Mouse (Mus musculus) embryonic facial prominence, embryonic 14.5 days (tissue): ENCODE results near the gene Chd6. TPM values are rescaled to one million over a fixed set of nuclear protein-coding genes. Genes with fewer than 3 reads are reported as not detected.

Experiments used
- ATAC-seq: fragments of 200-750 bp; cut with Nextera tagmentation; 2 replicates; pipeline ENCODE4 v1.8.0; 2017; ENCODE audit warnings: low read depth, moderate number of reproducible peaks, moderate TSS enrichment
- DNase-seq: peaks from one replicate; pipeline ENCODE4 v3.0.0-alpha.2; 2015; ENCODE audit warnings: low spot score
- H3K27ac ChIP-seq: fragments of 300-500 bp; sonication (generic); replicated peaks from 2 replicates; pipeline ENCODE4 v1.5.1; 2014; ENCODE audit warnings: low read depth, mild to moderate bottlenecking, low read length, moderate library complexity
- H3K27me3 ChIP-seq: fragments of 300-500 bp; sonication (generic); replicated peaks from 2 replicates; pipeline ENCODE4 v1.6.1; 2014; ENCODE audit warnings: low read length; ENCODE audit not compliant: control insufficient read depth, insufficient read depth
- H3K36me3 ChIP-seq: fragments of 300-500 bp; sonication (generic); 2 replicates; pipeline ENCODE4 v1.6.1; 2014; ENCODE audit warnings: low read length, mixed read lengths; ENCODE audit not compliant: control insufficient read depth, insufficient read depth
- H3K4me1 ChIP-seq: fragments of 300-500 bp; sonication (generic); 2 replicates; pipeline ENCODE4 v1.6.1; 2014; ENCODE audit warnings: antibody characterized with exemption, low read length; ENCODE audit not compliant: control insufficient read depth, insufficient read depth
- H3K4me2 ChIP-seq: fragments of 300-500 bp; sonication (generic); 2 replicates; pipeline ENCODE4 v1.6.1; 2014; ENCODE audit warnings: low read depth, mild to moderate bottlenecking, low read length, moderate library complexity, mixed read lengths
- H3K4me3 ChIP-seq: fragments of 300-500 bp; sonication (generic); 2 replicates; pipeline ENCODE4 v1.5.1; 2014; ENCODE audit warnings: low read depth, mild to moderate bottlenecking, low read length
- H3K9ac ChIP-seq: fragments of 300-500 bp; sonication (generic); 2 replicates; pipeline ENCODE4 v1.6.1; 2014; ENCODE audit warnings: low read depth, mild to moderate bottlenecking, low read length, moderate library complexity, mixed read lengths
- H3K9me3 ChIP-seq: fragments of 300-500 bp; sonication (generic); 2 replicates; pipeline ENCODE4 v1.6.1; 2016; ENCODE audit warnings: low read length; ENCODE audit not compliant: control insufficient read depth
- WGBS: fragments of 180-500 bp; shearing (Covaris S2); extraction: QIAGEN DNeasy Blood & Tissue Kit; methylation state at CpG from one replicate; pipeline ENCODE4 v1.1.7; 2014; 5-methylcytosine and 5-hydroxymethylcytosine counted together
- polyA plus RNA-seq: library from polyadenylated mRNA; unstranded; fragments of >200 nt; fragmentation: Nextera tagmentation; extraction: Ambion mirVana; gene quantifications from 2 replicates; pipeline ENCODE4 v1.2.1, GENCODE M21; 2014

The Chd6 gene
- polyA plus RNA-seq, 1 experiment from 2014 or later, result 24.2 TPM

GRCm38 (mm10) chr2:161032394-161032793, 76.5 kb downstream of the Chd6 start:
- DNase-seq (peak; percentile 14), ATAC-seq (no peak)
- Histone ChIP-seq H3K4me3 (no peak overlapping the region), H3K27me3 (no peaks in the 10 kb centered on the region), H3K27ac (no peak overlapping the region), H3K9ac (no peak overlapping the region), H3K4me2 (no peak overlapping the region), H3K36me3 (peaks cover 62% of the 10 kb centered on the region), H3K9me3 (no peaks in the 10 kb centered on the region), H3K4me1 (no peaks in the 10 kb centered on the region)
- 78% methylated on average over 7 of the region's 7 CpGs for WGBS

- DNase-seq, result no peak
- H3K36me3 ChIP-seq, result peaks cover 82% of the 10 kb centered on the region
- WGBS, result 82% methylated on average over 1 of the region's 1 CpGs
Measured at GRCm38 (mm10) chr2:161024606-161025005, 84.3 kb downstream of the Chd6 start.

GRCm38 (mm10) chr2:161017913-161018312, 91.0 kb downstream of the Chd6 start:
- H3K36me3 ChIP-seq, result peaks cover 94% of the 10 kb centered on the region
- 32% methylated on average over 4 of the region's 4 CpGs for WGBS
- H3K27ac ChIP-seq, result no peak overlapping the region
- no peak for ATAC-seq
- H3K9me3 ChIP-seq, result no peaks in the 10 kb centered on the region
- H3K9ac ChIP-seq, result no peak overlapping the region
- no peak overlapping the region for H3K4me3 ChIP-seq
- DNase-seq, result peak; percentile 73
- no peaks in the 10 kb centered on the region for H3K4me1 ChIP-seq
- no peaks in the 10 kb centered on the region for H3K27me3 ChIP-seq
- no peak overlapping the region for H3K4me2 ChIP-seq

More at GRCm38 (mm10) chr2:161024606-161025005, 84.3 kb downstream of the Chd6 start:
- no peak for ATAC-seq
- Histone ChIP-seq H3K9me3 (no peaks in the 10 kb centered on the region), H3K27ac (no peak overlapping the region), H3K27me3 (no peaks in the 10 kb centered on the region), H3K4me1 (no peaks in the 10 kb centered on the region), H3K9ac (no peak overlapping the region), H3K4me2 (no peak overlapping the region), H3K4me3 (no peak overlapping the region)

GRCm38 (mm10) chr2:161012577-161013251, 96.2 kb downstream of the Chd6 start:
- 91% methylated on average over 16 of the region's 16 CpGs for WGBS
- H3K27me3 ChIP-seq, result no peaks in the 10 kb centered on the region
- no peaks in the 10 kb centered on the region for H3K9me3 ChIP-seq
- H3K4me1 ChIP-seq, result no peaks in the 10 kb centered on the region
- no peak overlapping the region for H3K9ac ChIP-seq
- no peak overlapping the region for H3K27ac ChIP-seq
- H3K4me2 ChIP-seq, result no peak overlapping the region
- no peak overlapping the region for H3K4me3 ChIP-seq
- ATAC-seq (no peak), DNase-seq (no peak)
- peaks cover 94% of the 10 kb centered on the region for H3K36me3 ChIP-seq

- no peak overlapping the region for H3K27ac ChIP-seq
- no peak for DNase-seq
- no peak for ATAC-seq
- WGBS, result 82% methylated on average over 3 of the region's 3 CpGs
- no peak overlapping the region for H3K4me3 ChIP-seq
- H3K9ac ChIP-seq, result no peak overlapping the region
- no peaks in the 10 kb centered on the region for H3K9me3 ChIP-seq
- no peaks in the 10 kb centered on the region for H3K27me3 ChIP-seq
- peaks cover 55% of the 10 kb centered on the region for H3K36me3 ChIP-seq
- no peaks in the 10 kb centered on the region for H3K4me1 ChIP-seq
- H3K4me2 ChIP-seq, result no peak overlapping the region
Measured at GRCm38 (mm10) chr2:161004338-161004737, 104.5 kb downstream of the Chd6 start.

- no peak overlapping the region for H3K4me2 ChIP-seq
- H3K4me1 ChIP-seq, result no peaks in the 10 kb centered on the region
- H3K27ac ChIP-seq, result no peak overlapping the region
- no peak for ATAC-seq
- 94% methylated on average over 6 of the region's 6 CpGs for WGBS
- no peaks in the 10 kb centered on the region for H3K27me3 ChIP-seq
- H3K9me3 ChIP-seq, result no peaks in the 10 kb centered on the region
- H3K4me3 ChIP-seq, result no peak overlapping the region
- no peak overlapping the region for H3K9ac ChIP-seq
- no peak for DNase-seq
- peaks cover 19% of the 10 kb centered on the region for H3K36me3 ChIP-seq
Measured at GRCm38 (mm10) chr2:160996987-160997763, 111.7 kb downstream of the Chd6 start.

- no peak for ATAC-seq
- H3K4me1 ChIP-seq, result no peaks in the 10 kb centered on the region
- no peaks in the 10 kb centered on the region for H3K9me3 ChIP-seq
- H3K36me3 ChIP-seq, result peaks cover 35% of the 10 kb centered on the region
- H3K9ac ChIP-seq, result no peak overlapping the region
- peak; percentile 20 for DNase-seq
- 77% methylated on average over 1 of the region's 1 CpGs for WGBS
- H3K27me3 ChIP-seq, result no peaks in the 10 kb centered on the region
- H3K4me2 ChIP-seq, result no peak overlapping the region
- H3K4me3 ChIP-seq, result no peak overlapping the region
- H3K27ac ChIP-seq, result no peak overlapping the region
Measured at GRCm38 (mm10) chr2:160994181-160994580, 114.7 kb downstream of the Chd6 start.

- DNase-seq, result no peak
- no peaks in the 10 kb centered on the region for H3K9me3 ChIP-seq
- H3K36me3 ChIP-seq, result peaks cover 51% of the 10 kb centered on the region
Measured at GRCm38 (mm10) chr2:160992465-160992864, 116.4 kb downstream of the Chd6 start.

More at GRCm38 (mm10) chr2:160992465-160992864, 116.4 kb downstream of the Chd6 start:
- no peak overlapping the region for H3K4me2 ChIP-seq
- no peak overlapping the region for H3K4me3 ChIP-seq
- WGBS, result 83% methylated on average over 3 of the region's 3 CpGs
- H3K4me1 ChIP-seq, result no peaks in the 10 kb centered on the region
- ATAC-seq, result no peak
- H3K27ac ChIP-seq, result no peak overlapping the region
- no peak overlapping the region for H3K9ac ChIP-seq
- H3K27me3 ChIP-seq, result no peaks in the 10 kb centered on the region
